Mouse (Mus musculus) midbrain, embryonic 15.5 days (tissue): Measurements from ENCODE around the gene Plekhg5. TPM values are rescaled to one million over a fixed set of nuclear protein-coding genes. Genes with fewer than 3 reads are reported as not detected.
A peak's percentile ranks its signal among the peaks of the same experiment; 100 is the strongest.

ENCODE experiments used
- ATAC-seq: fragments of 200-750 bp; cut with Nextera tagmentation; replicated peaks from 2 replicates; pipeline ENCODE4 v1.8.0; 2017; ENCODE audit warnings: moderate TSS enrichment
- H3K27ac ChIP-seq: fragments of 300-500 bp; sonication (generic); 2 replicates; pipeline ENCODE4 v1.5.1; 2015; ENCODE audit warnings: mild to moderate bottlenecking, inconsistent platforms
- H3K27me3 ChIP-seq: fragments of 300-500 bp; sonication (generic); replicated peaks from 2 replicates; pipeline ENCODE4 v1.6.1; 2015; ENCODE audit warnings: inconsistent platforms
- H3K36me3 ChIP-seq: fragments of 300-500 bp; sonication (generic); replicated peaks from 2 replicates; pipeline ENCODE4 v1.6.1; 2015; ENCODE audit warnings: inconsistent platforms
- H3K4me1 ChIP-seq: fragments of 300-500 bp; sonication (generic); 2 replicates; pipeline ENCODE4 v1.6.1; 2015; ENCODE audit warnings: inconsistent platforms
- H3K4me2 ChIP-seq: fragments of 300-500 bp; sonication (generic); 2 replicates; pipeline ENCODE4 v1.6.1; 2015; ENCODE audit warnings: inconsistent platforms, mild to moderate bottlenecking, moderate library complexity
- H3K4me3 ChIP-seq: fragments of 300-500 bp; sonication (generic); 2 replicates; pipeline ENCODE4 v1.5.1; 2015; ENCODE audit warnings: mild to moderate bottlenecking, inconsistent platforms
- H3K9ac ChIP-seq: fragments of 300-500 bp; sonication (generic); 2 replicates; pipeline ENCODE4 v1.6.1; 2015; ENCODE audit warnings: mild to moderate bottlenecking, inconsistent platforms
- H3K9me3 ChIP-seq: fragments of 300-500 bp; sonication (generic); 2 replicates; pipeline ENCODE4 v1.6.1; 2016; ENCODE audit warnings: inconsistent platforms
- WGBS: fragments of 180-500 bp; shearing (Covaris S2); methylation state at CpG from one replicate; pipeline ENCODE4 v1.1.7; 2015; ENCODE audit warnings: mixed read lengths; 5-methylcytosine and 5-hydroxymethylcytosine counted together
- polyA plus RNA-seq: library from polyadenylated mRNA; unstranded; fragments of >200 nt; fragmentation: Nextera tagmentation; extraction: Ambion mirVana; gene quantifications from 2 replicates; pipeline ENCODE4 v1.2.1, GENCODE M21; 2015

Plekhg5 gene
- polyA plus RNA-seq, 1 experiment from 2014 or later = 12.5 TPM

GRCm38 (mm10) chr4:152107971-152108509, 35.7 kb downstream of the Plekhg5 start:
- Histone ChIP-seq H3K4me3 (peak overlapping the region; percentile 36), H3K4me2 (peak overlapping the region; percentile 60), H3K9ac (peak overlapping the region; percentile 41), H3K27ac (peak overlapping the region; percentile 71), H3K36me3 (no peaks in the 10 kb centered on the region), H3K9me3 (no peaks in the 10 kb centered on the region), H3K27me3 (no peaks in the 10 kb centered on the region), H3K4me1 (peaks cover 19% of the 10 kb centered on the region)
- peak; percentile 93 for ATAC-seq
- 8% methylated on average over 30 of the region's 30 CpGs for WGBS

DNA sequence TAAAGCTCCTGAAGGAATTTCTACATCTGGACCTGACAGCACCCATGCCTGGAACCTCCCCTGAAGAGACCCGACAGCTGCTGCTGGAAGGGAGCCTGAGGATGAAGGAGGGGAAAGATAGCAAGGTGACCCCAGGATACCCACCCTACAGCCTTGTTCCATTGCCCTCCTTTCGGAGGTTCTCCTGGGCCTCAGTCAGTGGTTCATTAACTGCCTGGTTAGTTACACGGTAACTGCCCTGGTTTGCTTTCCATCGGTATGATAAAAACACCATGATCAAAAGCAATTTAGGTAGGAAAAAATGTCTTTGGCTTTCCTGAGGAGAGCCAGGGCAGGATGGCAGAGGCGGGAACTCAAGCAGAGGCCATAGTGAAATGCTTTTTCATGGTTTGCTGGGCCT, 36.4 kb downstream of the Plekhg5 start:
- 88% methylated on average over 5 of the region's 5 CpGs for WGBS
- Histone ChIP-seq H3K36me3 (no peaks in the 10 kb centered on the region), H3K9ac (peak overlapping the region; percentile 41), H3K4me1 (peaks cover 19% of the 10 kb centered on the region), H3K9me3 (no peaks in the 10 kb centered on the region), H3K4me3 (peak overlapping the region; percentile 36), H3K4me2 (peak overlapping the region; percentile 60), H3K27ac (peak overlapping the region; percentile 71), H3K27me3 (peaks cover 3% of the 10 kb centered on the region; the same call in 1 of the 2 replicates)
- no peak for ATAC-seq

GRCm38 (mm10) chr4:152109509-152109908, 37.2 kb downstream of the Plekhg5 start:
- peaks cover 19% of the 10 kb centered on the region for H3K4me1 ChIP-seq
- no peaks in the 10 kb centered on the region for H3K9me3 ChIP-seq
- H3K9ac ChIP-seq = no peak overlapping the region
- H3K36me3 ChIP-seq = no peaks in the 10 kb centered on the region
- no peak overlapping the region for H3K27ac ChIP-seq
- peaks cover 11% of the 10 kb centered on the region; the same call in 1 of the 2 replicates for H3K27me3 ChIP-seq
- 91% methylated on average over 3 of the region's 3 CpGs for WGBS
- no peak overlapping the region for H3K4me2 ChIP-seq
- no peak overlapping the region for H3K4me3 ChIP-seq
- no peak for ATAC-seq

GRCm38 (mm10) chr4:152110689-152111088, 38.4 kb downstream of the Plekhg5 start:
- Histone ChIP-seq H3K27ac (no peak overlapping the region), H3K9ac (no peak overlapping the region), H3K9me3 (no peaks in the 10 kb centered on the region), H3K36me3 (no peaks in the 10 kb centered on the region), H3K4me3 (no peak overlapping the region), H3K4me2 (no peak overlapping the region), H3K4me1 (peaks cover 22% of the 10 kb centered on the region), H3K27me3 (peaks cover 23% of the 10 kb centered on the region)
- ATAC-seq = no peak
- WGBS = 87% methylated on average over 4 of the region's 4 CpGs

- no peak overlapping the region for H3K9ac ChIP-seq
- H3K27me3 ChIP-seq = peaks cover 39% of the 10 kb centered on the region
- H3K4me2 ChIP-seq = no peak overlapping the region
- no peak overlapping the region for H3K4me3 ChIP-seq
- H3K36me3 ChIP-seq = no peaks in the 10 kb centered on the region
- no peak overlapping the region for H3K27ac ChIP-seq
- 71% methylated on average over 9 of the region's 9 CpGs for WGBS
- ATAC-seq = no peak
- no peaks in the 10 kb centered on the region for H3K9me3 ChIP-seq
- H3K4me1 ChIP-seq = peaks cover 24% of the 10 kb centered on the region
Measured at GRCm38 (mm10) chr4:152112329-152112728, 40.0 kb downstream of the Plekhg5 start.

DNA sequence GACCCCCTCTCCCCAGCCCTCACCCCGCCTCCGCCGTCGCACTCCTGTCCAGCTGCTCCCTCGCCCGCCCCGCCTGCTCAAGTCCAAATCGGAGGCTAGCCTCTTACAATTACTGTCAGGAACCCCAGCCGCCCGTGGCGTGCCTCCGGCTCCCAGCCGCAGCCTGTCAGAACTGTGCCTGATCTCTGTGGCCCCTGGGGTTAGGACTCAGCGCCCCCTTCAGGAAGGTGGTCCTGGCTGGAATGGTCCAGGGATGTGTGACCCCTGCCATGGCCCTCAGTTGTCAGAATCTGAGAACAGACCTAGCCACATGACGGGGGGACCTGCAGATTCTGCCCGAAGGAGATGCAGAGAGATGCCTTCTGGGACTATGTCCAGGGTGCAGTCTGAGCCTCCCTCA, 41.8 kb downstream of the Plekhg5 start:
- Histone ChIP-seq H3K9ac (no peak overlapping the region), H3K4me2 (no peak overlapping the region), H3K4me1 (peaks cover 7% of the 10 kb centered on the region; the same call in 1 of the 2 replicates), H3K36me3 (no peaks in the 10 kb centered on the region), H3K4me3 (no peak overlapping the region), H3K9me3 (no peaks in the 10 kb centered on the region), H3K27me3 (peaks cover 57% of the 10 kb centered on the region), H3K27ac (no peak overlapping the region)
- WGBS = 55% methylated on average over 16 of the region's 16 CpGs
- ATAC-seq = no peak

- ATAC-seq = 0 out of 2 replicates have a peak, but pooled peaks have one; percentile 32
- Histone ChIP-seq H3K9ac (no peak within 1 kb of the TSS), H3K4me1 (peaks cover 23% of the 10 kb centered on the region), H3K4me2 (peak within 1 kb of the TSS; percentile 1; the same call in 1 of the 2 replicates), H3K9me3 (no peaks in the 10 kb centered on the region), H3K4me3 (no peak within 1 kb of the TSS), H3K27ac (no peak within 1 kb of the TSS), H3K27me3 (peaks cover 76% of the 10 kb centered on the region), H3K36me3 (no peaks in the 10 kb centered on the region)
- 3% methylated on average over 30 of the region's 30 CpGs for WGBS
Measured at GRCm38 (mm10) chr4:152115921-152116612, 43.8 kb downstream of the Plekhg5 start, which contains the start of gene Tnfrsf25. TSS of gene Tnfrsf25 (plus strand) at chr4:152115934.

- Histone ChIP-seq H3K4me3 (no peak overlapping the region), H3K27ac (no peak overlapping the region), H3K9ac (no peak overlapping the region), H3K27me3 (peaks cover 90% of the 10 kb centered on the region), H3K4me1 (peaks cover 25% of the 10 kb centered on the region), H3K36me3 (no peaks in the 10 kb centered on the region), H3K9me3 (no peaks in the 10 kb centered on the region), H3K4me2 (no peak overlapping the region)
- ATAC-seq = no peak
- 79% methylated on average over 9 of the region's 9 CpGs for WGBS
Measured at GRCm38 (mm10) chr4:152117538-152117937, 45.2 kb downstream of the Plekhg5 start.

DNA sequence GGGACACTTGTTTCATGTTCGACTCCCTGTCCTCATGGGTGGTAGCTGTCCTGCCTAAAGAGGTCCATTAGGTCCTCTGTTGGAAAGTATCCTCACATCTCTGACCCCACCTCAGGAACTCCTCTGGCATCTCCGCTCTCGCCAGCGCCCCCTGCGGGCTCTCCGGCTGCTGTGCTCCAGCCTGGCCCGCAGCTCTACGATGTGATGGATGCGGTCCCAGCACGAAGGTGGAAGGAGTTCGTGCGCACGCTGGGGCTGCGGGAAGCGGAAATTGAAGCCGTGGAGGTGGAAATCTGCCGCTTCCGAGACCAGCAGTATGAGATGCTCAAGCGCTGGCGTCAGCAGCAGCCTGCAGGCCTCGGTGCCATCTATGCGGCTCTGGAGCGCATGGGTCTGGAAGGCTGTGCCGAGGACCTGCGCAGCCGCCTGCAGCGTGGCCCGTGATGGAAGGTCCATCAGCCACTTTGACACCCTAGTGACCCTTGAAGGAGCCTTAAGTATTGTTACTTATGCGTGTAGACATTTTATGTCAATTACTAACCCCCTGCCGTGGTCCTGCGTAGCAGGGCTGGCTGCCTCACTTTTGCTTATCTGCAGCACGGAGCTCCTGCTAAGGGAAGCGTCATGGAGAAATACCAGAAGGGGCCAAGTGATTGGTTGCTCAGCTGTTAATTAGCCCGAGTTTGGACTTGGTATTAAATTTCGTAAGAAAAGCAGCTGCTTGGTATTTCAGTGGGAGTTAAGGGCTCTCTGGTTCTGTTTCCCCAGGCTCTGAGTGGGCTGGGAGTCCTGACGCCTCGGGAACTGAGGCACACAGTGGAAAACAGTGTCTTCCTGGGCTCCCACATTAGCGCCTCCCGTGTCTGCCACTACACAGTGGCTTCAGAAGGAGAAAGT, 47.3 kb downstream of the Plekhg5 start:
- Histone ChIP-seq H3K27me3 (peaks cover 98% of the 10 kb centered on the region), H3K9me3 (no peaks in the 10 kb centered on the region), H3K36me3 (no peaks in the 10 kb centered on the region), H3K9ac (no peak overlapping the region), H3K4me3 (0 out of 2 replicates have a peak overlapping the region, but pooled peaks have one; percentile 8), H3K4me2 (peak overlapping the region; percentile 25), H3K27ac (no peak overlapping the region), H3K4me1 (peaks cover 25% of the 10 kb centered on the region)
- WGBS = 4% methylated on average over 39 of the region's 39 CpGs
- no peak for ATAC-seq

DNA sequence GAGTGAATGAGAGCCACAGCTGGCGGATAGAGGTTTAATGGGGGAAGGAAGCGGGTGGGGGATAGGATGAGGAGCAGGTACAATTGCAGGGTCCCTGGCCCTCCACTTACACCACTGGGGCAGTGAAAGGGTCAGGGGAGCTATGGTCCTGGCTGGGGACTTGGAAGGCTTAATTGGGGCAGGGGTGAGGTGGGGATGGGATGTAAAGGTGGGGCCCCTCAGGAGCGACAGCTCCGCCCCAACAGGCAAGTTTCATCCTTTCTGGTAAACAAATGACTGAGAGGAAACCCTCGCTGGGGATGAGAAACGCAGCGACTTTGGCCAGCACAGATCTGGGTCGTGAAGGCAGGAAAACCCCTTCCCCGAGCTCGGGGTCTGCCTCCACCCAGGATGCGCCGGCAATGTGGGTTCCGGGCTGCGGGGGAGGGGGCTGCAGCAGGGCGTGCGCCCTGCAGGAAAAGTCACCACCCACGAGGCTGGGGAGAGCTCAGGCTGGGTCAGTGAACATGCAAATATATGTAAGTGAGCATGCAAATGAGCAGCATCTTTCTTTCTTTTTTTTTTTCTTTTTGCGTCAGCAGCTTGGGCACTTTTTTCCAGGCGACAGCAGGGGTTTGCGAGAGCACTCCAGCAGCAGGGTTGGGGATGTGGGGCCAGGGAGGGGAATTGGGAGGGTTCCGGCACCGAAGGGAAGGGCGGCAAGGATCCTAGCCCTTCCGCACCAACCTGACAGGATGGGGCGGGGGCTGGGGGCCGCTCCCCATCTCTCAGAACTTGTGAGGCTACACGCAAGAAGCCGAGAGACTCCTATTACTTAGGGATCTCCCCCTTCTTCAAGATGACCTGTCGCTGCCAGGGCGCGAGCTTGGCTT, 48.2 kb downstream of the Plekhg5 start:
- H3K9me3 ChIP-seq = no peaks in the 10 kb centered on the region
- H3K9ac ChIP-seq = no peak overlapping the region
- no peaks in the 10 kb centered on the region for H3K36me3 ChIP-seq
- WGBS = 2% methylated on average over 31 of the region's 31 CpGs
- H3K4me3 ChIP-seq = peak overlapping the region; percentile 16
- ATAC-seq = no peak
- no peak overlapping the region for H3K27ac ChIP-seq
- H3K4me1 ChIP-seq = peaks cover 29% of the 10 kb centered on the region
- peaks cover 98% of the 10 kb centered on the region for H3K27me3 ChIP-seq
- peak overlapping the region; percentile 22 for H3K4me2 ChIP-seq

- Histone ChIP-seq H3K4me1 (peaks cover 30% of the 10 kb centered on the region), H3K9ac (no peak overlapping the region), H3K4me2 (peak overlapping the region; percentile 22; the same call in 1 of the 2 replicates), H3K9me3 (no peaks in the 10 kb centered on the region), H3K36me3 (no peaks in the 10 kb centered on the region), H3K27ac (no peak overlapping the region), H3K27me3 (peaks cover 99% of the 10 kb centered on the region), H3K4me3 (peak overlapping the region; percentile 16)
- WGBS = under 1% methylated on average over 12 of the region's 12 CpGs
- no peak for ATAC-seq
Measured at GRCm38 (mm10) chr4:152121183-152121505, 48.8 kb downstream of the Plekhg5 start.
